Mouse (Mus musculus) stomach, embryonic 16.5 days (tissue): Measurements from ENCODE around the gene Col4a2. TPM values are rescaled to one million over a fixed set of nuclear protein-coding genes. Genes with fewer than 3 reads are reported as not detected.

Experiments
- ATAC-seq: fragments of 200-750 bp; cut with Nextera tagmentation; 2 replicates; pipeline ENCODE4 v1.8.0; 2017; ENCODE audit warnings: moderate number of reproducible peaks, moderate TSS enrichment; ENCODE audit not compliant: insufficient read depth, low FRiP score
- H3K27ac ChIP-seq: fragments of 300-500 bp; sonication (generic); 2 replicates; pipeline ENCODE4 v1.5.1; 2014; ENCODE audit warnings: low read length
- H3K27me3 ChIP-seq: fragments of 300-500 bp; sonication (generic); 2 replicates; pipeline ENCODE4 v1.6.1; 2014; ENCODE audit warnings: low read length, control low read depth, mixed read lengths; ENCODE audit not compliant: control insufficient read depth, insufficient read depth
- H3K36me3 ChIP-seq: fragments of 300-500 bp; sonication (generic); 2 replicates; pipeline ENCODE4 v1.6.1; 2014; ENCODE audit warnings: low read length; ENCODE audit not compliant: control insufficient read depth, insufficient read depth
- H3K4me1 ChIP-seq: fragments of 300-500 bp; sonication (generic); 2 replicates; pipeline ENCODE4 v1.6.1; 2014; ENCODE audit warnings: low read length, control low read depth, mixed read lengths; ENCODE audit not compliant: control insufficient read depth, insufficient read depth
- H3K4me2 ChIP-seq: fragments of 300-500 bp; sonication (generic); 2 replicates; pipeline ENCODE4 v1.6.1; 2014; ENCODE audit warnings: low read depth, low read length, mixed read lengths
- H3K4me3 ChIP-seq: fragments of 300-500 bp; sonication (generic); replicated peaks from 2 replicates; pipeline ENCODE4 v1.5.1; 2014; ENCODE audit warnings: mild to moderate bottlenecking, low read length
- H3K9ac ChIP-seq: fragments of 300-500 bp; sonication (generic); 2 replicates; pipeline ENCODE4 v1.6.1; 2014; ENCODE audit warnings: low read length
- H3K9me3 ChIP-seq: fragments of 300-500 bp; sonication (generic); replicated peaks from 2 replicates; pipeline ENCODE4 v1.6.1; 2016; ENCODE audit warnings: low read length, control low read depth; ENCODE audit not compliant: control insufficient read depth
- WGBS: fragments of 180-500 bp; shearing (Covaris S2); extraction: QIAGEN DNeasy Blood & Tissue Kit; methylation state at CpG from one replicate; pipeline ENCODE4 v1.1.7; 2014; 5-methylcytosine and 5-hydroxymethylcytosine counted together
- polyA plus RNA-seq: library from polyadenylated mRNA; unstranded; fragments of >200 nt; fragmentation: Nextera tagmentation; extraction: Ambion mirVana; gene quantifications from 2 replicates; pipeline ENCODE4 v1.2.1, GENCODE M21; 2015

Gene Col4a2
- polyA plus RNA-seq, 1 experiment from 2014 or later, result 65.2 TPM

DNA sequence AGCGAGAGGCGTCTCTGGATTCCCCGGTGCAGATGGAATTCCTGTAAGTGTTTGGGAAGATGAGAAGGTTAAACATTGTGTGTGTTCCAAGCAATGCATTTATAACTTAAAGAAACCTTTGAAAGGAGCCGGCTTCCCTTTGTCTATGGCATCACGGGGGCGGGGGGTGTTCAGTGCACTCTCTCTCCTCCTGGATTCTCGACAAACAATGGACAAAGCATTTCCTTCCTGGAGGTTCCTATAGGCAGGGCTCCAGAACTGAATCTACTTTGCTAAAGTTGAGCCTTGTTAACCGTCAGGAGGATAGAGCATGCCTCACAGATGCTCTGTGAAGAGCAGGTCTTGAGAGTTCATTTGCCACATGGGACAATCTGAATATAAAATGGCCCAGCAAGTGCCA lies 87.1 kb downstream of the Col4a2 start:
- Histone ChIP-seq H3K4me2 (no peak overlapping the region), H3K27ac (peak overlapping the region; percentile 87), H3K36me3 (no peaks in the 10 kb centered on the region), H3K4me3 (no peak overlapping the region), H3K4me1 (peaks cover 25% of the 10 kb centered on the region), H3K9me3 (no peaks in the 10 kb centered on the region), H3K27me3 (no peaks in the 10 kb centered on the region), H3K9ac (peak overlapping the region; percentile 5; the same call in 1 of the 2 replicates)
- ATAC-seq, result no peak
- WGBS, result 31% methylated on average over 8 of the region's 8 CpGs

DNA sequence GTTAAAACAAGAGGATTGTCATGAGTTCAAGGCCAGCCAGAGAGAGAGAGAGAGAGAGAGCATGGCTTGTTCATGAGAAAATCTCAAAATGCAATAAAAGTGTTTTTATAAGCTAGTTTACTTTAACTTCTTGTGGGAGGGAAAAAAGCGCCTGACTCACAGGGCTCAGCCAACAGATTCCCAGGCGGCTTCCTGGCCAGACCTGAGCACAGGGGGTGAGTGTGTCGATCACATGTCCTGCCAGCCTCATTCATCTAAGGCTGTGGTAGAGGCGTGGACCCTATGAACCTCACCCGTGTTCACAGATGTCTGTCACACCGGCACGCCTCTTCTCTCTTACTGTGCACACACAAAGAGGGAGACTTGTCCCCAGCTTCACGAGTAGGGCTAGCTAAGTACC lies 87.6 kb downstream of the Col4a2 start:
- WGBS, result 28% methylated on average over 8 of the region's 8 CpGs
- H3K4me2 ChIP-seq, result no peak overlapping the region
- H3K9me3 ChIP-seq, result no peaks in the 10 kb centered on the region
- no peak overlapping the region for H3K4me3 ChIP-seq
- H3K4me1 ChIP-seq, result peaks cover 24% of the 10 kb centered on the region
- ATAC-seq, result peak; percentile 59
- H3K27me3 ChIP-seq, result no peaks in the 10 kb centered on the region
- no peaks in the 10 kb centered on the region for H3K36me3 ChIP-seq
- H3K27ac ChIP-seq, result peak overlapping the region; percentile 87
- H3K9ac ChIP-seq, result peak overlapping the region; percentile 43; the same call in 1 of the 2 replicates

DNA sequence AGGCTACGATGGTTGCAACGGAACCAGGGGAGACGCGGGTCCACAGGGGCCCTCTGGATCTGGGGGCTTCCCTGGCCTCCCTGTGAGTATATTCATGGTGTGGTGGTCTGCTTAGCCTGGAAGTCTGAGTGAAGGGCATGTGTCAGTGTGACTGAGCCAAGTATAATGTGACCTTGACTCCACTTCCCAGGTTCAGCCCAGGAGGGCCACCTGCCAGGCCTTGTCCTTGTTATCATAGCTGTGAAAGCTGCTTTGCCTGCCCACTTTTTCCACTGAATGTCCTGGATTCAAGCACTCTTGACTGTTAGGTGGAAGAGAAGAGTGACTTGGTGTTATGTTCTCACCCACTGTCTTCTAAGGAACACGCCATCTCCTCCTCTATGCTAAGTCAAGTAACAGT lies 88.6 kb downstream of the Col4a2 start:
- Histone ChIP-seq H3K9ac (peak overlapping the region; percentile 6; the same call in 1 of the 2 replicates), H3K27ac (peak overlapping the region; percentile 87; the same call in 1 of the 2 replicates), H3K4me3 (no peak overlapping the region), H3K9me3 (no peaks in the 10 kb centered on the region), H3K4me1 (peaks cover 30% of the 10 kb centered on the region), H3K36me3 (no peaks in the 10 kb centered on the region), H3K27me3 (no peaks in the 10 kb centered on the region), H3K4me2 (no peak overlapping the region)
- ATAC-seq, result no peak
- 93% methylated on average over 5 of the region's 5 CpGs for WGBS

GRCm38 (mm10) chr8:11402220-11402619 lies 89.6 kb downstream of the Col4a2 start:
- 73% methylated on average over 4 of the region's 4 CpGs for WGBS
- no peak overlapping the region for H3K4me2 ChIP-seq
- H3K9me3 ChIP-seq, result no peaks in the 10 kb centered on the region
- H3K36me3 ChIP-seq, result no peaks in the 10 kb centered on the region
- H3K27me3 ChIP-seq, result no peaks in the 10 kb centered on the region
- ATAC-seq, result no peak
- H3K4me1 ChIP-seq, result peaks cover 34% of the 10 kb centered on the region
- H3K9ac ChIP-seq, result no peak overlapping the region
- no peak overlapping the region for H3K27ac ChIP-seq
- no peak overlapping the region for H3K4me3 ChIP-seq

DNA sequence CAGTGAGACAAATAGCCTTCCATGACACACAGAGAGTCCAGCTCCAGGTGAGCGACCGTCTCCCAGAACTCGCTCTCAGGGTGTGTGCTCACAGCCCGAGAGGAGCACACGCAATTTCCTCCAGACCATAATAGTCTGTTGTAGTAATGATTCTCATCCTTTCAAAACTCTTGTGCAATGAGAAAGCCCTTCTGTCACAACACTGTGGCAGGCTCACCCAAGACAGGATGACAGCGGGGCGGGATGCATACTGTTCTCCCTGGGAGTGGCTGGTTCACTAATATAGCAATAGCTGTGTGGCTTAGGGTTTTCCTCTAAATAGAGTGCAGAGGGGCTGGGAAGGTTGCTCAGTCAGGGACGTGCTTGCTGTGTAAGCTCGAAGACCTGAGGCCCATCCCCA lies 91.2 kb downstream of the Col4a2 start:
- H3K27ac ChIP-seq, result no peak overlapping the region
- no peak overlapping the region for H3K9ac ChIP-seq
- no peak overlapping the region for H3K4me2 ChIP-seq
- H3K4me3 ChIP-seq, result no peak overlapping the region
- ATAC-seq, result no peak
- H3K36me3 ChIP-seq, result no peaks in the 10 kb centered on the region
- H3K9me3 ChIP-seq, result no peaks in the 10 kb centered on the region
- peaks cover 29% of the 10 kb centered on the region for H3K4me1 ChIP-seq
- 93% methylated on average over 9 of the region's 9 CpGs for WGBS
- no peaks in the 10 kb centered on the region for H3K27me3 ChIP-seq

GRCm38 (mm10) chr8:11404614-11405013 lies 92.0 kb downstream of the Col4a2 start:
- peak overlapping the region; percentile 81; the same call in 1 of the 2 replicates for H3K27ac ChIP-seq
- H3K9ac ChIP-seq, result no peak overlapping the region
- H3K27me3 ChIP-seq, result no peaks in the 10 kb centered on the region
- H3K4me1 ChIP-seq, result peaks cover 25% of the 10 kb centered on the region
- WGBS, result 80% methylated on average over 4 of the region's 4 CpGs
- H3K4me3 ChIP-seq, result no peak overlapping the region
- no peak overlapping the region for H3K4me2 ChIP-seq
- H3K36me3 ChIP-seq, result no peaks in the 10 kb centered on the region
- H3K9me3 ChIP-seq, result no peaks in the 10 kb centered on the region
- ATAC-seq, result no peak

DNA sequence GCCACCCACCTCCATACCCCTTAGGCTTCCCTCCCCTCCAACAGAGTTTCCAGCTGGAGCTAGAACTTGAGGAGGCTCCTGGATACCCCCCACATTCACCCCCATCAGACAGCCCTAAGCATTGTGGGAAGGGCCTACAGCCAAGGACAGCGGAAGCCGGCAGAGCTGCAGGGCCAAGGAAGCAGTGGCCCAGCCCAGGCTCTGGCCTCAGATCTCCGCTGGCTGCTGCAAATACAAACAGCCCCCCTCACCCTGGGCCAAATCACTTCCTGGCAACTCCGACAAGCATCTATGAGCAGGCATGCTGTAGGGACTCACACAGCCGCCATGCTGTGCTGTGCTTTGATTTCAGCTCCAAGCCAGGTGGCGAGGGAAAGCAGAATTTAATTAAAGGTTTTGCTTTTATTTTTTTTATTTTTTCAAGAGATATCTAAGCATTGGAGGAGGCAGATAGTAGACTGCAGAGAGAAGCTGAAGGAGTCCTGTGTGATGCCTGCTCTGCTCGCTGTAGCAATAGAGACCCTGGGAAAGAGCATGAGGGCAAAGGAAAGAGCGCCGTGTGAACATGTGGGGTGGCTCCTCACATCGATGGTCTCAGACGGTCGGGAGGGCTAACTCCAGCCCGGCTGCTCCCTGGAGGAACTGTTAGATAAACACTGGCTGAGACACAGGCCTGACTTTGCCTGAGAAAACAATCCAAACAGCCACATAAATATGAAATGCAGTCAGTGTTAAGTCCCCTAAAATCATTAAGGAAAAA lies 93.3 kb downstream of the Col4a2 start:
- Histone ChIP-seq H3K36me3 (no peaks in the 10 kb centered on the region), H3K9me3 (no peaks in the 10 kb centered on the region), H3K4me3 (no peak overlapping the region), H3K4me1 (peaks cover 15% of the 10 kb centered on the region), H3K4me2 (no peak overlapping the region), H3K27me3 (no peaks in the 10 kb centered on the region), H3K27ac (peak overlapping the region; percentile 81), H3K9ac (0 out of 2 replicates have a peak overlapping the region, but pooled peaks have one; percentile 33)
- ATAC-seq, result peak; percentile 77
- 33% methylated on average over 13 of the region's 13 CpGs for WGBS

GRCm38 (mm10) chr8:11411504-11412124 lies 99.0 kb downstream of the Col4a2 start:
- H3K4me2 ChIP-seq, result no peak overlapping the region
- 49% methylated on average over 12 of the region's 12 CpGs for WGBS
- no peak overlapping the region for H3K4me3 ChIP-seq
- peak overlapping the region; percentile 34; the same call in 1 of the 2 replicates for H3K9ac ChIP-seq
- H3K4me1 ChIP-seq, result peaks cover 24% of the 10 kb centered on the region
- no peaks in the 10 kb centered on the region for H3K27me3 ChIP-seq
- H3K9me3 ChIP-seq, result no peaks in the 10 kb centered on the region
- no peaks in the 10 kb centered on the region for H3K36me3 ChIP-seq
- ATAC-seq, result peak; percentile 70
- H3K27ac ChIP-seq, result peak overlapping the region; percentile 92

DNA sequence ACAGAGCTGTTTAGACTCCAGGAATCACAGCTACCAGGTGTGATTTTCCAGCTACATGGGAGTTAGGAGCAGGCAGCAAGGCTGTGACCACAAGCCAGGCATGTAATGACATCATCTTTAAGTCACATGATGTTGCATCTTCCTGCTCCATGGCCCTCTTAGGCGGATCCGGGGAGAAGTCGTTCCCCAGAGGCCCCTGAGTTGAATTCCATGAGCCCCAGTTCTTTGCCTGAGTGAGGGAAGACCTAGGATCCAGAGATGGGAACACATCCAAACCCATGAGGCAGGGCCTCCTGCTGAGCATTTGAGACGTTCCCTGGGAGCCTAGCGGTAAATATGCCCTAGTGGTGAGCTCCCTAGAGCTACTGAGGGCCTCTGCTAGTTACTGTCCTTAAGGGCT lies 99.8 kb downstream of the Col4a2 start:
- Histone ChIP-seq H3K27ac (peak overlapping the region; percentile 92), H3K4me1 (peaks cover 20% of the 10 kb centered on the region), H3K36me3 (no peaks in the 10 kb centered on the region), H3K4me3 (no peak overlapping the region), H3K9me3 (no peaks in the 10 kb centered on the region), H3K4me2 (no peak overlapping the region), H3K9ac (peak overlapping the region; percentile 34), H3K27me3 (no peaks in the 10 kb centered on the region)
- 41% methylated on average over 5 of the region's 5 CpGs for WGBS
- ATAC-seq, result peak; percentile 39; the same call in 1 of the 2 replicates
